Mouse (Mus musculus) midbrain, postnatal 0 days (tissue): ENCODE measurements around the gene Med19. TPM values are rescaled to one million over a fixed set of nuclear protein-coding genes. Genes with fewer than 3 reads are reported as not detected.

ENCODE experiments used
- ATAC-seq: fragments of 200-750 bp; cut with Nextera tagmentation; 2 replicates; pipeline ENCODE4 v1.8.0; 2017; ENCODE audit warnings: moderate number of reproducible peaks, mild to moderate bottlenecking, moderate TSS enrichment, moderate library complexity; ENCODE audit not compliant: low FRiP score
- DNase-seq: peaks from one replicate; pipeline ENCODE4 v3.0.0-alpha.2; 2015; ENCODE audit warnings: low spot score
- H3K27ac ChIP-seq: fragments of 300-500 bp; sonication (generic); 2 replicates; pipeline ENCODE4 v1.5.1; 2014; ENCODE audit warnings: low read depth, mild to moderate bottlenecking, low read length, mixed read lengths
- H3K27me3 ChIP-seq: fragments of 300-500 bp; sonication (generic); 2 replicates; pipeline ENCODE4 v1.6.1; 2014; ENCODE audit warnings: low read length, control low read depth, mixed read lengths; ENCODE audit not compliant: insufficient read depth
- H3K36me3 ChIP-seq: fragments of 300-500 bp; sonication (generic); 2 replicates; pipeline ENCODE4 v1.6.1; 2014; ENCODE audit warnings: low read length, control low read depth, mixed read lengths; ENCODE audit not compliant: insufficient read depth
- H3K4me1 ChIP-seq: fragments of 300-500 bp; sonication (generic); 2 replicates; pipeline ENCODE4 v1.6.1; 2014; ENCODE audit warnings: mild to moderate bottlenecking, control low read depth, antibody characterized with exemption, low read length, mixed read lengths; ENCODE audit not compliant: insufficient read depth
- H3K4me2 ChIP-seq: fragments of 300-500 bp; sonication (generic); 2 replicates; pipeline ENCODE4 v1.6.1; 2014; ENCODE audit warnings: low read depth, mild to moderate bottlenecking, low read length, mixed read lengths; ENCODE audit not compliant: poor library complexity, severe bottlenecking
- H3K4me3 ChIP-seq: fragments of 300-500 bp; sonication (generic); 2 replicates; pipeline ENCODE4 v1.5.1; 2014; ENCODE audit warnings: low read depth, mild to moderate bottlenecking, low read length, moderate library complexity
- H3K9ac ChIP-seq: fragments of 300-500 bp; sonication (generic); replicated peaks from 2 replicates; pipeline ENCODE4 v1.6.1; 2014; ENCODE audit warnings: mild to moderate bottlenecking, low read length, moderate library complexity, mixed read lengths; ENCODE audit not compliant: poor library complexity, severe bottlenecking
- H3K9me3 ChIP-seq: fragments of 300-500 bp; sonication (generic); 2 replicates; pipeline ENCODE4 v1.6.1; 2016; ENCODE audit warnings: low read length, control low read depth
- CTCF ChIP-seq: IDR thresholded peaks from 2 replicates; pipeline ENCODE4 v1.5.1; 2016; ENCODE audit warnings: antibody characterized with exemption, mild to moderate bottlenecking
- whole genome bisulfite sequencing: fragments of 180-500 bp; shearing (Covaris S2); extraction: QIAGEN DNeasy Blood & Tissue Kit; methylation state at CpG from one replicate; pipeline ENCODE4 v1.1.7; 2014; 5-methylcytosine and 5-hydroxymethylcytosine counted together
- polyA plus RNA-seq: library from polyadenylated mRNA; unstranded; fragments of >200 nt; fragmentation: Nextera tagmentation; extraction: Ambion mirVana; gene quantifications from 2 replicates; pipeline ENCODE4 v1.2.1, GENCODE M21; 2015
- total RNA-seq: library from RNA; depleted of rRNA; stranded (reverse); fragments of >200 nt; gene quantifications from 2 replicates; pipeline ENCODE4 v1.2.3, GENCODE M21; 2014

Gene Med19
- total and polyA plus RNA-seq, 2 experiments from 2014 or later: 45.3 to 49.5 TPM

GRCm38 (mm10) chr2:84716423-84717355, 38.5 kb downstream of the Med19 start:
- Histone ChIP-seq H3K4me2 (peak overlapping the region; percentile 66), H3K27ac (peak overlapping the region; percentile 91; the same call in 1 of the 2 replicates), H3K4me3 (peak overlapping the region; percentile 62), H3K9me3 (no peaks in the 10 kb centered on the region), H3K4me1 (0 out of 2 replicates have a peak, but pooled peaks cover 6% of the 10 kb centered on the region), H3K27me3 (no peaks in the 10 kb centered on the region), H3K9ac (peak overlapping the region; percentile 63), H3K36me3 (peaks cover 4% of the 10 kb centered on the region; the same call in 1 of the 2 replicates)
- ATAC-seq (no peak), DNase-seq (no peak)
- 27% methylated on average over 9 of the region's 9 CpGs for WGBS
- no peak for TF ChIP-seq CTCF

- DNase-seq: no peak
- Histone ChIP-seq H3K9ac (no peak overlapping the region), H3K27ac (no peak overlapping the region), H3K4me3 (no peak overlapping the region), H3K9me3 (no peaks in the 10 kb centered on the region), H3K36me3 (peaks cover 4% of the 10 kb centered on the region; the same call in 1 of the 2 replicates), H3K27me3 (no peaks in the 10 kb centered on the region), H3K4me2 (no peak overlapping the region), H3K4me1 (0 out of 2 replicates have a peak, but pooled peaks cover 6% of the 10 kb centered on the region)
- over 99% methylated on average over 4 of the region's 4 CpGs for WGBS
- no peak for TF ChIP-seq CTCF
- no peak for ATAC-seq
Measured at GRCm38 (mm10) chr2:84717357-84717756, 39.2 kb downstream of the Med19 start.

GRCm38 (mm10) chr2:84720718-84721117, 42.5 kb downstream of the Med19 start:
- no peak overlapping the region for H3K9ac ChIP-seq
- H3K9me3 ChIP-seq: no peaks in the 10 kb centered on the region
- no peak for TF ChIP-seq CTCF
- ATAC-seq (no peak), DNase-seq (no peak)
- WGBS: 95% methylated on average over 2 of the region's 2 CpGs
- no peaks in the 10 kb centered on the region for H3K4me1 ChIP-seq
- no peaks in the 10 kb centered on the region for H3K27me3 ChIP-seq
- H3K36me3 ChIP-seq: peaks cover 12% of the 10 kb centered on the region; the same call in 1 of the 2 replicates
- H3K4me3 ChIP-seq: no peak overlapping the region
- H3K4me2 ChIP-seq: no peak overlapping the region
- H3K27ac ChIP-seq: no peak overlapping the region

- Histone ChIP-seq H3K4me2 (no peak overlapping the region), H3K9ac (no peak overlapping the region), H3K9me3 (no peaks in the 10 kb centered on the region), H3K36me3 (peaks cover 12% of the 10 kb centered on the region; the same call in 1 of the 2 replicates), H3K4me3 (no peak overlapping the region), H3K4me1 (0 out of 2 replicates have a peak, but pooled peaks cover 2% of the 10 kb centered on the region), H3K27me3 (no peaks in the 10 kb centered on the region), H3K27ac (no peak overlapping the region)
- no peak for TF ChIP-seq CTCF
- ATAC-seq: no peak
- DNase-seq: no peak
- 75% methylated on average over 3 of the region's 3 CpGs for WGBS
Measured at GRCm38 (mm10) chr2:84721182-84721581, 43.0 kb downstream of the Med19 start.

DNA sequence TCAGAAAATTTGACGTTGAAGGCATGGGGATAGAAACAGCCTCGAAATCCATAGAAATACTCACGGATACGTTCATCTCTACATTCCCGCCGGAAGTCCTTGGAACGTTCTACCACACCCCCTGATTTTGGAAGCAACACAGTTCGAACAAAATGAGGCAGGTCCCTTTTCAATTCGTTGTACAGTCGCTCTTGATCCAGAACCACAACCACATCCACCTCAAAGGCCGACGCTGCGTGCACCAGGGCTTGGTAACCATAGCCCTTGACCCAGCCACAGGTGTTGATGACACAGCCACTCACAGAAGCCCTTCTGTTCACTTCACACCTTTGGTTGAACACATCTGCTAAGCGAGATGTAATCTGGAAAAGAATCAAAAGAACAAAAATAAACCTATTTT, 45.7 kb downstream of the Med19 start:
- H3K4me3 ChIP-seq: no peak overlapping the region
- H3K9me3 ChIP-seq: no peaks in the 10 kb centered on the region
- DNase-seq (no peak), ATAC-seq (no peak)
- 96% methylated on average over 14 of the region's 14 CpGs for WGBS
- no peak overlapping the region for H3K4me2 ChIP-seq
- H3K27me3 ChIP-seq: no peaks in the 10 kb centered on the region
- peaks cover 12% of the 10 kb centered on the region; the same call in 1 of the 2 replicates for H3K36me3 ChIP-seq
- TF ChIP-seq CTCF: no peak
- 0 out of 2 replicates have a peak, but pooled peaks cover 7% of the 10 kb centered on the region for H3K4me1 ChIP-seq
- no peak overlapping the region for H3K9ac ChIP-seq
- H3K27ac ChIP-seq: no peak overlapping the region

DNA sequence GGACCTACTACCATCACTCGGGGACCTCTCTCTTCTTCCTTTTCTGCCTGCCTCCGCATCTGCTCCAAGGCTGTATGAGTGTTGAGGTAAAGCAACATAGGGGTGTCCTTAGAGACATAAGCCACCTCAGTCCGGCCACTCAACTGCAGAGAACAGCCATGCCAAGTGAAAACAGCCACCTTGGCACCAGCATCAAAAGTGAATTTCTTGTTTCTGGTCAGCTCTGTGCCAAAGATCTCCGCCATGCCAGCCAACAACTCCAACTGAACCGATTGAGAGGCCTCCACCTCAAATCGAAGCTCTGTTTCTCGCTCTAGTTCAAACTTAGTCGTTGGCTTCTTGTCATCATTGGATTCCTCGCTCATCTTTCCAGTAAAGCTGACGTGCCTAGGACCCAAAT, 47.6 kb downstream of the Med19 start:
- H3K9me3 ChIP-seq: no peaks in the 10 kb centered on the region
- no peak overlapping the region; the same call in 1 of the 2 replicates for H3K4me2 ChIP-seq
- 94% methylated on average over 10 of the region's 10 CpGs for WGBS
- no peak overlapping the region for H3K4me3 ChIP-seq
- DNase-seq (no peak), ATAC-seq (no peak)
- no peak for TF ChIP-seq CTCF
- H3K27me3 ChIP-seq: no peaks in the 10 kb centered on the region
- H3K4me1 ChIP-seq: 0 out of 2 replicates have a peak, but pooled peaks cover 7% of the 10 kb centered on the region
- H3K27ac ChIP-seq: no peak overlapping the region
- no peak overlapping the region for H3K9ac ChIP-seq
- H3K36me3 ChIP-seq: peaks cover 12% of the 10 kb centered on the region; the same call in 1 of the 2 replicates
